Mouse (Mus musculus): ENCODE measurements around the gene Cct2. TPM values are rescaled to one million over a fixed set of nuclear protein-coding genes. Genes with fewer than 3 reads are reported as not detected.
A peak's percentile ranks its signal among the peaks of the same experiment; 100 is the strongest.

The Cct2 gene
- 100 to 1,000 TPM; 264 to 274 TPM for total RNA-seq (2021)
- long read RNA-seq, experiment 1, transcript Cct2-201 (16 exons, 1,959 nt): major isoform, 141 of 173 reads
- long read RNA-seq, experiment 1, partial matches to known transcripts: 18 of 173 reads
- long read RNA-seq, experiment 1, other reads (novel, unspliced or antisense): 14 of 173 reads
- long read RNA-seq, experiment 2, transcript Cct2-201 (16 exons, 1,959 nt): major isoform, 253 of 317 reads
- long read RNA-seq, experiment 2, partial matches to known transcripts: 23 of 317 reads
- long read RNA-seq, experiment 2, other reads (novel, unspliced or antisense): 41 of 317 reads

DNA sequence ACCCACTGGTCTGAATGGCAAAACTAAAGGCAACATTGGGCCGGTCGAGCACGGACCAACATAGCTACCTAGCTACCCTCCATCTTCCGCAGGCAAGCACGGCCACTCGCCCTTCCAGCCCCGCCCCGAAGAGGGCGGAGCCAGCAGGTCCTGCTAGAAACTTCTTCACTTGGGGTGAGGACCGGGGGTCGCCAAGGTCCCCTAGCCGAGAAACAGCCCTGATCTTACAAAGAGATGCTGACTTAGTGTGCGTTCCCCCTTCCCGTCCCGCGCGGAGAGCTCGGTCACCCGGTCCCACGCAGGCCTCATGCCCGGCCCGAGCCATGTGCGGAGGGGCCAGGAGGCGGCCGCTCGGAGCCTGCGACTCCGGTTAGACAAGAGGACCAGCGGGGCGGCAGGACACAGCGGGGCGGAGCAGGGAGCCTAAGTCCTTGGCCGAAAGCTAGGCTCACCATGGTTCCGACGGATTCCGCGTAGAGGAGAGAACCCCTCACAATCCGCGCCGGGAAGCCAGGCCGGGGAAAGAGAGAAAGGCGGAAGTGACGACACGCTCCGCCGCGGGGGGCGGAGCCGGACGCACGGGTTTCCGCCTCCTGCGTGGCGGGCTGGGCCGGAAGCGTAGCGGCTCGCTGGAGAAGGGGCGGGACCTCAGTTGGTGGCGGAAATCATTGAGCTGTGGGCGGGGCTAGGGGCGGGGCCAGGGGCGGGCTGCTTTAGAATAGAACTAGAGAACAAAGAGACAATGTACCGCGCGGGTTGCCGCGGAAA is at the start of gene Cct2:
Cct2 (minus strand) TSS at position 561 of the 768 bp plus-strand sequence.
- DNase-seq (ENCODE audit: low spot score in 2 of 2): peak; percentile 55 to 75

DNA sequence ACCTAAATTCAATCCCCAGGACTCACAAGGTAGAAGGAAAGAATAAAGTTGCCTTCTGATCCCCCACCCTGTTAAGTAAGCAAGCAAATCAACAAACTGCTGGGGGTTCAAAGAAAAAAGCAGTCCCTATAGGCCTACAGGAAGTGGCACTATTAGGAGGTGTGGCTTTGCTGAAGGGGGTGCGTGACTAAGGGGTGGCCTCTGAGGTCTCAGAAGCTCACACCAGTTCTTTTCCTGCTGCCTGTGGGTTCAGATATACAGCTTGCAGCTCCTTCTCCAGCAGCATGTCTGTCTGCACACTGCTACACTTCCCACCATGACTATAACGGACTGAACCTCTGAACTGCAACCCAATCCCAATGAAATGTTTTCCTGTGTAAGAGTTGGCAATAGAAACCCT is 48.9 kb upstream of the Cct2 start:
- DNase-seq (ENCODE audit: low spot score in 2 of 2): no peak

DNA sequence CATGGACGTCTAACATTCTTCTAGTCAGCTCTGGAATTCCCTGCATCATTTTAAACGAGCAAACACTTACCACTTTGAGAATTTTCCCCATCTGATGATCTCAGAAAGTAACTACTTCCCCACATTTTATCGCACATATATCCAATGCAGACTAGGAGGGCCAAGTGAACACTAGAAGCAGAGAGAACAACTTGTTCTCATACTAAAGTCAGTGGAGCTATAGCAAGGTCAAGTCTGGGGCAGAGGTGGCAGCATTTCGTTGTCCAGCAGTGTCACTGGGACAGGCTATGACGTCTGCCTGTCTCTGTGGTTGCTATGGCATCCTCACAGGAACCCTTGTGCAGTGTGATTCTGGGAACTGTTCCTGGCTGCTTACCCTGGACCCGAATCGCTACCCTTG is 47.8 kb upstream of the Cct2 start:
- DNase-seq (ENCODE audit: low spot score in 2 of 2): no peak

DNA sequence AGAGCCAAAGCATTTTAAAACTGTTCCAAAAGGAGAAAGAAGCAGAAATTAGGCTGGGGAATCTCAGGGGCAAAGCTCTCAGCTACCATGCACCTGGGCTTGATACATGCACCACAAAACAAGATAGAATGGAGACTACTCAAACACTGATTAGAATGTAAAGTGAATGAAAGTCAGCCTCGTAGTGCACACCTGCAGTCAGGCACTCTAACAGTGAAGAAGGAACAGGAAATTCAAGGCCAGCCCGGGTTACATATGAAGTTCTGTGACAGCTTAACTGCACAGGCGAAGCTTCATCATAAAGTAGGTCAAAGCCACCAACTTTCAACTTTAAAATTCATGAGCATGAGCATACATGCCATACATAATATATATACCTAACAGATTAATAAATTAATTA is 46.7 kb upstream of the Cct2 start:
- no peak for DNase-seq (ENCODE audit: low spot score in 2 of 2)

DNA sequence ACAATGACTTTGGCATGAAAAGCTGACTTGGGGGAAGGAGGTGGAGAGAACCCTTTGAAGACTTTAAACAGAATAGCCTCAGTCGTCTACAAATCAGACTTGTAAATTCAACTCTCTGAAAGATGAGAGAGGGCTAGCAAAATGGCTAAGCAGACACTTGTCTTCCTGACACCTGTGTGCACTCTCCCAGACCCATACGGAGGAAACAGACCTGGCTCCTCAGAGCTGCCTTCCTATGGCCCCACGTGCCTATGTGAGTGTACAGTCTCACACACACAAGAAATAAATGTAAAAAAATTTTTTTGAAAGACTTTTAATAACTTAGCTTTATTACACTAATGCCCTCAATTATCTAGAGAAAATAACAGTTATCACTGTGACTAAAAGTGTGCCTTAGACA is 43.1 kb upstream of the Cct2 start:
- DNase-seq (ENCODE audit: low spot score in 2 of 2): no peak

DNA sequence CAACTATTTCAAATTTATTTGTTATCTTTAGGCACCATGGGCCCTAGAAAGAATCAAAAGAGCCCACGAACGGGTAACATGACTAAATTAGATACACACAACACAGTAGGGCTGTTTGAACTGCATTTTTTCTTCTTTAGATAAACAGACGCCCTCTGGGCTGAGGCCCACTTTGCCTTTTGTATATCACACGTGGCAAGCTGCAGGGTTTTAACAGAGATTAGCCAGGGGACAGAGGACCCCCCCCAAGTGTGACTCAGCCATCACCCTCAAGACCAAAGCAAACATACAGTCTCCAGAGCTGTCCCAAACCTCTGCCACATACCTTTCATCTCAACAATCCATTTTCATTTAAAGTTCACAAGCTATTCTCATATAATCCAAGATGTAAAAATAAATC is 42.6 kb upstream of the Cct2 start:
- no peak for DNase-seq (ENCODE audit: low spot score in 2 of 2)

DNA sequence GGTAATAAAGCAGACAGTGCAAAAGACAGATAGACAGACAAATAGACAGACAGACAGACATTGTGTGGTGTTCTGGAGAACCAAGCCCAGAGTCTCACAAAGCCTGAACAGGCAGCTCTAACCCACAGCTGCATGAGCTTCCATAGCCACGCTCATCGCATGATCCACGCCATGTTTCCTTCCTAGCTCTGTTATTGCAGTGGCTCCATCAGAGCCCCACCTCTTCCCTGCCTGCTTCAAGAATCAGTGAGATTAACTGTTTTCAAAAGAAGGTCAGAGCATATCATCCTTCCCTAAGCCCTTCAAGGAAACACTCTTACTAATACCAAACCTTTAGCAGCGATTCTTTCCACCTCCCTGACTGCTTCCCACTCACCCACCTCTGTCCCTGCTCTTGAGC is 41.4 kb upstream of the Cct2 start:
- no peak for DNase-seq (ENCODE audit: low spot score in 2 of 2)

DNA sequence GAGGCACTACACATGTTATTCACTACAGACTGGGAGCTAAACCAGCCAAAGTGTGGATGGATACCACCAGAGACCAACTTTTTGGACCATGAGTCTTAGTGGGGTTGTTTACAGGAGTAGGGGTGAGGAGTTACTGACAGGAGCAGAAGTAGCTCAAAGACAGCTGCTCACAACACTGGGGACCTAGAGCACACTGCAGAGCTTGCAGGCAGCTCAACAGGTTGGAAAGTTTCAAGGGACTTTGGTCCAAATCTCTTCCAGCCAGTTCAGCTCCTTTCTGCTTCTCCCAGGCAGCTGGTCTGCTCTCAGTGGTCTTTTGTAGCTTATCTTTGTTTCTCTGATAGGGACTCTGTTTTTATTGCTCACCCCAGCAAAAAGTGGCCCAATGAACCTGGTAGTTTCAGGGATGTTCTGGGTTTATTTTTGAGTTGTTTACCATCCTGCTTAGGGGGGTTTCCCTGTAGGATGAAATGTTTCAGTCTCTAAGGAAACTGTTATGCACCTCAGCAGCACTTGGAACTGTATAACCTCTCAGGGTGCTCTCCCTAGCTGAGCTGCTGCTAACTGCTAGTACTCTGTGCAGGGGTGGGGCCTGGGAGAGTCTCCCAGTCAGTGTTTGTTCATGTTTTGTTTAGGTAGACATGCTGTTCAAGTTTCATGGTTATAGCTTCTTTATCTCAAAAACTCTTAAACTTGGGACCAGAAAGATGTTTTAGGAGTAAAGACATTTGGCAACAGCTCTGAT is 40.4 kb upstream of the Cct2 start:
- DNase-seq (ENCODE audit: low spot score in 2 of 2): no peak

DNA sequence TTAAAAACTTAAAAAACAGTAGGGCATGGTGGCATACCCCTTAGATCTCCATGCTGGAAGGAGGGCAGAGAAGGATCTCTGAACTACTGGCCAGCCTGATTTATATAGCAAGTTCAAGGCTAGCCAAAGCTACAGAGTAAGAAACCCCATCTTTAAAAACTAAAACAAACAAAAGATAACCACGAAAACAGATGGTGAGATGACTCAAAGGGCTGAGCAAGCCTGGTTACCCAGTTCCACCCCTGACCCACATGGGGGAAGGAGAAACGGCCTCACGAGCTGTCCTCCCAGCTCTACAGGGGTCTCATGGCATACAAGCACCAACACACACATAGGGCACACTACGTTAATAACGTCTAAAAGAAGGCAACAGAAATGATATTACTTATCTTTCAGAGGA is 36.6 kb upstream of the Cct2 start:
- DNase-seq (ENCODE audit: low spot score in 2 of 2): no peak

DNA sequence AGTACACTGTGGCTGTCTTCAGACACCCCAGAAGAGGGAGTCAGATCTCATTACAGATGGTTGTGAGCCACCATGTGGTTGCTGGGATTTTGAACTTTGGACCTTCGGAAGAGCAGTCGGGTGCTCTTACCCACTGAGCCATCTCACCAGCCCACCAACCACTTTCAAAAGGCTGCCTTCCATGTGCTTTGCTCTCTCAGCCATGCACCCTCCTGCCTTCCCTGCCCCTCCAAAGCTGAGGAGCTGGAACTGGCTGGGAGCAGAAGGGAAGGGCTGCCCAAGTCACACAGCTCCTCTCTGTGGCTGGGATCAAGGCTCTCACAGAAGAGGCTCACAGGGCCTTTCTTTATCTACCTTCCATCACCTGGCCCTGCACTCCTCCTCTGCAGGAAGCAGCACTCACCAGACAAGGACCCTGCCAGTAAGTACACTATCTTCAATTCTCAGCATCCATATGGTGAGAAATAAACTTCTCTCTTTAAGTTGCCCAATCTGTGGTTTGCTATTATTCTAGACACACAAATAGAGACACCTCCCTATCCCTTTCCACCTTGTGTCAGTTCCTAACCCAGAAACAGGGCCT is 33.6 kb upstream of the Cct2 start:
- no peak for DNase-seq (ENCODE audit: low spot score in 2 of 2)

DNA sequence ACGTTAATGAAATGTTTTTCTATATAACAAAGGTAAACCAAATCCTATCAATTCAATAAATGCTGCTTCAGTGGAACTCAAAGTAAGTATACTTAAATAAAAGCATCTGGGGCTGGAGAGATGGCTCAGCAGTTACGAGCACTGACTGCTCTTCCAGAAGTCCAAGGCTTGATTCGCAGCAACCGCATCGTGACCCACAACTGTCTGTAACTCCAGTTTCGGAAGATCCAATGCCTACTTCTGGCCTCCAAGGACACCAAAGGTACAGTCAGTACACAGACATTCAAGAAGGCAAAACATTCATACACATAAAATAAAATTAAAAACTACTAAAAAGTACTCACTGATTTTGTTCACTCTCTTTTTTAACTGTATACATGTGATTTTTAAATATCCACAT is 32.5 kb upstream of the Cct2 start:
- no peak for DNase-seq (ENCODE audit: low spot score in 2 of 2)

DNA sequence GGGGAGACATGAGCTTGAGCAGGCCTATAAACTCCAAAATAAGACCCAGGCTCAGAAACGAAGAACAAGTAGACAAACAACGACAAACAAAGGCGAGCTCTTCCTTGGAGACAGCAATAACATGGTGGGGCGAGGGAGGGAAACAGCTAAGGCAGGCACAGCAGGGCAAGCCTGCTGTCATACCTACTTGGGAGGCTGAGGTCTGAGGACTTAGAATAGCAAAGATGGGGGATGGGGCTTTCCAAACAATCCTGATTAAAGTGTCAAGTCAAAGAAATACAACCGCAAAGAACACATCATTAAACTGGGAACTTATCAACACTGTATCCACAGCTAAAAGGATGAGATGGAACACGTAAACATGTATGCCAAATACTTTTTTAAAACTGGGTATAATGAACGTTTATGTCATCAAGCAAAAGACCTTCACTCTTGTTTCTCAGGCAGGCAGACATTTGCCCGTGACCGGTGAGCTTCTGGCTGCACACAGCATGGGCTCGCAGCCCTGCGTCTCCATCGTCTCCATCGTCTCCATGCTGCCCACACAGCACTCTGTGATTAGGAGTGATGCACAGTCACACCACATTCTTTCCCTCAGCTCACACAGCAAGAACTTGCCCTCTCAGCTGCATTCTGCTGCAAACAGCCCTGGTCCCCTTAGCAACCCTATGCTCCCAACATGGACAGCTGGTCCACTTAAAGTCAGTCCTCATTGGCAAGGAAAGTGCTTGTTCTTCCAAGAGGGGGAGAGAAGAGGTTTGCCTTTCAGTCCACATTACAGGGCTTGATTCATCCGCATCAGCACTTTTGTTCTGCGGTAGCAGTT is 31.1 kb upstream of the Cct2 start:
- no peak for DNase-seq (ENCODE audit: low spot score in 2 of 2)

DNA sequence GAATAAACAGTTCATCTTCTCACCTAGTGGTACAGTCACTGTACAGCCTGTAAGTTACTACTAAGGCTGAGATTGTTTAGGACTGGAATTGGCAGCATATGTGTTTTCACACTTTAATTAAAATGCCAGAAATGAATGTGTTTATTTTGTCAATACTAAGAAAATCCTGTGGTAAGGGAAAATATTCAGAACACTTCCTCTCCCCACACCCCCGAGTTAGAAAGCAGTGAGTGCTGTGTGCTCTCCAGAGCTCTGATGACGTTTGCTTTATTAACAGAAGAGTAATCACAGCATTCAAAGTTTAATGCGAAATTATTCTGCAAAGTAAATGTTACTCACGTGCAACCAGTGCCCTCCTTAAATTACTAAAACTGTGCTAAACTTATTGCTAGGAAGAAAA is 26.0 kb upstream of the Cct2 start:
- no peak for DNase-seq (ENCODE audit: low spot score in 2 of 2)

DNA sequence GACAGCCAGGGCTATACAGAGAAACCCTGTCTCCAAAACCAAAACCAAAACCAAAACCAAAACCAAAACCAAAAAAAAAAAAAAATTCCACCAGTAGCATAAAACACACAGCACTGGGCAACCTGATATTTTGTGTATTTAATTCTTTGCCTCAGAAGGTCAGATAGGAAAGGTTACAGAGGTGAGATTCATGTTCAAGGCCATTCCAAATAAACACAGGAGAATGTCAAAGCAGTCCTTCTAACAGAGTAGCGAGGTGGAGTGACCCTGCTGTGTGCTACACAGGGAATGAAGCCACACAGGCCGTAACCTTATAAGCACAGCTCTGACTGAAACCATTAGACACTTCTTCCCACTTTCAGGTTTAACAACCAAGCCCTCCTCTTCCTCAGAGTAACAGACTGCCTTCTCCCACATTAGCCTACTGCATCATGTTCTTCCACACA is 18.3 kb upstream of the Cct2 start:
- DNase-seq (ENCODE audit: low spot score in 2 of 2): no peak

DNA sequence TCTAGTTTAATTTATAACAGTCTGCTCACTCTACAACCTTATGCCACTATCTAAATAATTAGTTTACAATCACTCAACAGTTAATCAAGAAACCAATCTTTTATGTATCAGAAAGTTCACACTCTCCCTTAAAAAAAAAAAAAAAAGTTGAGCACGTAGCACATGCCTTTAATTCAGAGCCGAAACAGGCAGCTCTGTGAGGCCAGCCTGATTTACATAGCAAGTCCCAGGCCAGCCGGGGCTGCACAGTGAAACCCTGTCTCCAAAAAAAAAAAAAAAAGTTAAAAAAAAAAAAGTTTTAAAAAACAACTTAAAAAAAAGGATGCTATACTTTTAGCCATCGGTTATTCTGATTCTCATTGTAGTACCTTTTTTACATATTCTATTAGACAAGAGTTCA is 17.7 kb upstream of the Cct2 start:
- no peak for DNase-seq (ENCODE audit: low spot score in 2 of 2)

DNA sequence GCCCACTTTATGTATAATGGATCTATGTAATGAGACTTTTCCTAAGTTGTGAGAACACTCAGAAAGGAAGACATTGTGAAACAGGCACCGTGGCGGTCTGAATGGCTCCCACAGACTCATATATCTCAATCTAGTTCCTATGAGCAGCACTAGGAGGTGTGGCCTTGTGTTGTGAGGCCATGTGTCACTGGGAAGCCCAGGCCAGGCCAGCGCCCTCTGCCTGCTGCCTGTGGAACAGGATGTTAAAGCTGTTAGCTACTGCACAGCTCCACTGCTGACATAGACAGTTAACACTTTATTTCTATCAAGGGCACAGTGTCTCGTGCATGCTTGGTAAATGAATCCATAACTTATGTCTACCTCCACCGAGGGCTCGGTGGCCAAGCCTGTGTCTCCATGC is 14.7 kb upstream of the Cct2 start:
- DNase-seq (ENCODE audit: low spot score in 2 of 2): peak in 1 of 2 experiments; percentile 31

DNA sequence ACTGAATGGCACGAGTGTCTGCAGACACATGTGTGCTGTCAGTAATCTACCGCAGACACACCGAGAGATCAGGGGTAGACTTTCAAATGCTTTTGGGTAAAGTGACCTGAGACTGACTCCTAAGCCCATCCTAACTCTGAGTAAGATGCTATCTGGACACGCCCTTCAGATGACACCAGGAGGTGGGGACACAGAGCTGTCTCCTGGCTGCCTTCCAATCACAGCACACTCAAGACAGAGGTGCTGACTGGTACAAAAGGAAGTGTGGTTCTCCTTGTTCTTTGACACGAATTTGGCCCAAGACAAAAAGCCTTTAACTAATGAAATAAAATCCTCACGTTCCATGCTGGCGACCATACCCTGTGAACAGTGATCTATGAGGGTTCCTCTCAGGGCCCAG is 9.6 kb upstream of the Cct2 start:
- no peak for DNase-seq (ENCODE audit: low spot score in 2 of 2)

DNA sequence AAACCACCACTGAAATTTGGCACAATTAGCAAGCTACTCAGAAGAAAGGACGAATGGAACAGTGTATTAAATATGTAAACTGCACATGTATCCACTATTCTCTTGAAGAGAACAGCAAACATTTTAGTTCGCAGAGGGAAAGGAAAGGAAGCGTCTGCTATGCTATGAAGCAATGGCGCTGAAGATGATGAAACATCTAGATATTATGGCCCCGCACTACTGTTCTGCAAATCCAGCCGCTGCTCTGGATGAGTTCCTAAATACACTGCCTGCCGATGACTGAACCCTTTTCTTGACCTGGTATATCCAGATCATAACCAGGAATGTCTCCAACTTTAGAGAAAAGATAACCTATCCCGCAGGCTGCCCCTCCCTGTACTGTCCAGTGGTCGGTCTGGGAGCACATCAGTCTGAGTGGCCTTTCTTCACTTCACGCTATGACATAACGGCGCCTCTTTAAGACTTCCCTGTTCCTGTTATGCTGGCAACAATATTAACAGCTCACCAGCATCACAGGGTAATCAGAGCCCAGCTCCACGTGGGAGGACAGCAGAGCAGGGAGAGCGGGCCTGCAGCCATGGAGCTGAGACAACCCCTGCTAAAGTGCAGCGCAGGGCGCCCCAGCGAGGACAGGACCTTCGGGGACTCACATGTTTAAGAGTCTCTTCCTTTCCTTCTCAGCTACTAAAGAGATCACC is 8.7 kb upstream of the Cct2 start:
- DNase-seq (ENCODE audit: low spot score in 2 of 2): no peak

DNA sequence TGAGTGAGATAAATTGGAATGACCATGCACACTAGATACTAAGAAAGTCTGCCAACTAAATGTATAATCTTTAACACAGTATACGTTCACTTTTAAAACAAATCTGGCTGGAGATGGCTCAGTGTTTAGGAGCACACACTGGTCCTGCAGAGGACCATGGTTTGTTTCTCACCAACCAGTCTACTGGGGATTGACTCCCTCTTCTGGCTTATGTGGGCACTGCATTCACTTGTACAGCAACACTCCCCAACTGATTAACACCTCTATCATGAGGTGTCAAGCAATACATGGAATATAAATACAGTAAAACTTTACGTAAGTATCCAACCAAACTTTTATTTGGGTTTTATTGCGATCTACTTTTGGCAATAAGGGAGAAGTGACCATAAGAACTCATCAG is 5.5 kb upstream of the Cct2 start:
- DNase-seq (ENCODE audit: low spot score in 2 of 2): no peak

DNA sequence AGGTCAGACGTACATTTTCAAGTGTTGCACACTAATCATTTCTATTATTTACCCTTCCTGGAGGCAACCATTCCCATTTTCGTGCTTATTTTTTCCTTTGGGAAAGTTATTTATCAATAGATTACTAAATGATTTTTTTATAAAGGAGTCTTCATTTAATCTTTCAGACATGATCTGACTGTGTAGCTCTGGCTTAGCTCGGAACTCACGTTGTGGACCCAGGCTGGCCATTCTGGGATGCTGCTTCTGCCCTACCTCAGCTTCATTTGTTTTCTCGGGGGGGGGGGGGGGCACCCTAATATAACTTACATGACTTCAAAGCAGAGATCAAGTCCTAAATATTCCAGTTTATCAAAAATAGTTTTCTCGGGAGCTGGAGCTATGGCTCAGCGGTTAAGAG is 462 bp upstream of the Cct2 start:
- DNase-seq (ENCODE audit: low spot score in 2 of 2): no peak

Measured in adrenal gland, postnatal 4 days (tissue).